Mouse (Mus musculus): ENCODE measurements around the gene Gm21256. TPM values are rescaled to one million over a fixed set of nuclear protein-coding genes. Genes with fewer than 3 reads are reported as not detected.
"Not testable (repeated sequence)": the region's sequence is repeated elsewhere in the genome, so short reads cannot be mapped to it uniquely, and the experiment has no call there.

Gene Gm21256
- total RNA-seq (2021): not detected
- long read RNA-seq, experiment 1: 0 reads
- long read RNA-seq, experiment 2: 0 reads

DNA sequence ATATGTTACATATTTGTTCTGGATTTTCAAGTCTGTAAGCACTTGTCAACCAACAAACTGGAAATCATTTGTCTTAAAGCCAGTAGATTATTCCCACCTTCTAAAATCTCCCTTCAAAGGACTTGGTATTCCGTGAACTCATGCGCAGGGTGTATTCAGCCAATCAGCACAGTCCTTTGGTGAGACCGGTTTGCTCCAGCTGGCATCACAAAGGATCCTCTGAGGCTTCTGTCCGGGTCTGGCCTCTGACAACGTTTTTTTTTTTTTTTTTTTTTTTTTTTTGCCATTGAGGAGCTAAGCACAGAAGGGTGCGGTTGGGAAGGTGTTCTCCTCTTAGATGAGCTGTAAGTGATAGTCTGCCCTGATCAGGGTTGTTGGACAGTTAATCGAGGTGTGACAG is at the start of gene Gm21256:
TSS of gene Gm21256 (plus strand) at position 301 of the 400 bp plus-strand sequence.
- H3K27ac ChIP-seq; DNase-seq (ENCODE audit: low spot score in 2 of 2); H3K4me3 ChIP-seq: not testable (repeated sequence)

Other genes starting within 250 kb of the Gm21256 start
- not detected for gene Gm21170, start 240.1 kb downstream of the Gm21256 start, total RNA-seq (2021)